Comparison of ENCODE assay signal across 9 mouse cellular contexts in the genomic region with DNA sequence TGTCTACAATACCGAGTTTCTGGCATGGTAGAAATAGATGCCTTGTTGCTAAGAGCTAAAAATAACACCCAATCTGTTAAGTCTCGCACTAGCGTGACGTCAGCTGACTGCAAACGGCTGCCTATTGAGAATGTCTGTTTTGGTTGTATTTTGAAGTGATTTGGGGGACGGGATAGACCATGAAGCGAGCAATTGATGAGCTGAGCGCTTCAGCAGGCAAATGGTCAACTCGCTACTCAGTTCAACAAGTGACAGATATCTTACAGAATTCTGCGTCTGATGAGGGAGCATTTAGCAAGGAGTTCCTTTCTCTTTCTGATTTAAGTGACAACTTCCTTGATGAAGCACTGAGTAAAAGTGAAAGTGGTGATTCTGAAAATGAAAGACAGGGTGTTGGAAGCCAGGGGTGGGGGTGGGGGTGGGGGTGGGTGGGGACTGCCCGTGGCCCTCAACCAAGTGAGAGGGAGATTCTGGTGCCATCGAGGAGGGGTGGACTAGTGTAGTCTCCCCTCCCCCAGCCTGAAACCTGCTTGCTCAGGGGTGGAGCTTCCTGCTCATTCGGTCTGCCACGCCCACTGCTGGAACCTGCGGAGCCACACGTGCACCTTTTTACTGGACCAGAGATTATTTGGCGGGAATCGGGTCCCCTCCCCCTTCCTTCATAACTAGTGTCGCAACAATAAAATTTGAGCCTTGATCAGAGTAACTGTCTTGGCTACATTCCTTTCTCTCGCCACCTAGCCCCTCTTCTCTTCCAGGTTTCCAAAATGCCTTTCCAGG. TPM values are rescaled to one million over a fixed set of nuclear protein-coding genes. Genes with fewer than 3 reads are reported as not detected.
DNase-seq lines count a peak whose midpoint lies in the region; ATAC-seq and TF ChIP-seq lines count a peak whose summit lies in the region.
"Not testable (repeated sequence)": the region's sequence is repeated elsewhere in the genome, so short reads cannot be mapped to it uniquely, and the experiment has no call there.
"Had no signal": no experiment of that assay in that cellular context is flagged by ENCODE, and none has a peak within 500 bp of the region (broad histone marks: within the 10 kb centered on the region; RNA-seq: fewer than 3 reads in every experiment).

No protein-coding gene starts in this region.

- H3K27me3 ChIP-seq in forebrain, embryonic 16.5 days (replicated peaks; ENCODE audit: control insufficient read depth, insufficient read depth, low read length); heart, embryonic 16.5 days (ENCODE audit: control insufficient read depth, insufficient read depth, low read length); kidney, embryonic 15.5 days; liver, embryonic 14.5 days (ENCODE audit: control insufficient read depth, insufficient read depth, low read length); splenic B cell, adult 2 months (ENCODE audit: control insufficient read depth, insufficient read depth, low read length, poor library complexity, severe bottlenecking): not testable (repeated sequence)
- H3K27me3 ChIP-seq in megakaryocyte, embryonic 14.5 days (replicated peaks): peaks cover 16% of the 10 kb centered on the region

- H3K9ac ChIP-seq in forebrain, embryonic 16.5 days (replicated peaks; ENCODE audit: low read depth, low read length); kidney, embryonic 15.5 days; liver, embryonic 14.5 days (replicated peaks): not testable (repeated sequence)
- peak overlapping the region; percentile 64; the same call in 1 of the 2 replicates for H3K9ac ChIP-seq in heart, embryonic 16.5 days (ENCODE audit: low read length)

- H3K36me3 ChIP-seq in forebrain, embryonic 16.5 days (ENCODE audit: control insufficient read depth, insufficient read depth); heart, embryonic 16.5 days (ENCODE audit: control insufficient read depth, insufficient read depth); kidney, embryonic 15.5 days; liver, embryonic 14.5 days (replicated peaks; ENCODE audit: control insufficient read depth, insufficient read depth, low read depth); megakaryocyte, embryonic 14.5 days (replicated peaks; ENCODE audit: low read length); splenic B cell, adult 2 months (ENCODE audit: control insufficient read depth, insufficient read depth, low read length, poor library complexity, severe bottlenecking): not testable (repeated sequence)

- H3K4me1 ChIP-seq in forebrain, embryonic 16.5 days (replicated peaks; ENCODE audit: control insufficient read depth, insufficient read depth, low read length); heart, embryonic 16.5 days (ENCODE audit: control insufficient read depth, insufficient read depth, low read length); kidney, embryonic 15.5 days; liver, embryonic 14.5 days (replicated peaks; ENCODE audit: control insufficient read depth in 2 of 2, insufficient read depth in 2 of 2, low read length in 1 of 2): not testable (repeated sequence)
- peaks cover 13% of the 10 kb centered on the region for H3K4me1 ChIP-seq in megakaryocyte, embryonic 14.5 days

- H3K27ac ChIP-seq in forebrain, embryonic 16.5 days (ENCODE audit: low read length): peak overlapping the region; percentile 35; the same call in 1 of the 2 replicates
- not testable (repeated sequence) for H3K27ac ChIP-seq in heart, embryonic 16.5 days (ENCODE audit: low read length); kidney, embryonic 15.5 days; liver, embryonic 14.5 days

- ATAC-seq in forebrain, embryonic 16.5 days: peak; percentile 95
- ATAC-seq in heart, embryonic 16.5 days (replicated peaks; ENCODE audit: extremely low read depth, insufficient read depth, low FRiP score): peak; percentile 37
- ATAC-seq in kidney, embryonic 15.5 days (replicated peaks; ENCODE audit: low FRiP score); liver, embryonic 14.5 days (ENCODE audit: insufficient read depth): not testable (repeated sequence)

- TF ChIP-seq CTCF in brain, embryonic 14.5 days (IDR thresholded peaks at IDR 0.05; ENCODE audit: borderline replicate concordance, extremely low read depth, insufficient read depth, insufficient read length); liver, embryonic 14.5 days (IDR thresholded peaks at IDR 0.05; ENCODE audit: low read depth): not testable (repeated sequence)

- not testable (repeated sequence) for TF ChIP-seq POLR2A in brain, embryonic 14.5 days (IDR thresholded peaks at IDR 0.05; ENCODE audit: borderline replicate concordance, extremely low read depth, insufficient read depth, insufficient read length, poor library complexity, severe bottlenecking)

- peak; percentile 51 to 61 for DNase-seq in B cell, adult 2 months
- peak; percentile 86 for DNase-seq in brain, embryonic 14.5 days (ENCODE audit: low read depth)
- not testable (repeated sequence) for DNase-seq in liver, embryonic 14.5 days (ENCODE audit: low read depth in 3 of 3, low spot score in 3 of 3)
- peak; percentile 67 for DNase-seq in splenic B cell, adult 2 months (ENCODE audit: low read depth, low spot score)

- H3K4me3 ChIP-seq in forebrain, embryonic 16.5 days (replicated peaks; ENCODE audit: low read length): peak overlapping the region; percentile 23
- H3K4me3 ChIP-seq in heart, embryonic 16.5 days (ENCODE audit: low read length): peak overlapping the region; percentile 57
- peak overlapping the region; percentile 26 for H3K4me3 ChIP-seq in kidney, embryonic 15.5 days (replicated peaks)
- H3K4me3 ChIP-seq in liver, embryonic 14.5 days (ENCODE audit: insufficient read depth in 1 of 2, low read depth in 2 of 2, low read length in 2 of 2): peak overlapping the region; percentile 12 to 38; a peak in 3 of 4 replicates
- peak overlapping the region; percentile 90 for H3K4me3 ChIP-seq in megakaryocyte, embryonic 14.5 days (replicated peaks)

- H3K4me2 ChIP-seq in forebrain, embryonic 16.5 days (ENCODE audit: low read length): peak overlapping the region; percentile 41
- peak overlapping the region; percentile 70 for H3K4me2 ChIP-seq in heart, embryonic 16.5 days (ENCODE audit: low read depth, low read length)
- H3K4me2 ChIP-seq in kidney, embryonic 15.5 days: peak overlapping the region; percentile 52
- peak overlapping the region; percentile 53 for H3K4me2 ChIP-seq in liver, embryonic 14.5 days (ENCODE audit: low read depth)

- H3K9me3 ChIP-seq in forebrain, embryonic 16.5 days (ENCODE audit: control insufficient read depth, low read length); heart, embryonic 16.5 days (replicated peaks; ENCODE audit: control insufficient read depth, low read length); kidney, embryonic 15.5 days (replicated peaks); liver, embryonic 14.5 days (ENCODE audit: control insufficient read depth, low read length); megakaryocyte, embryonic 14.5 days: not testable (repeated sequence)

- 48% methylated on average over 17 of the region's 20 CpGs for WGBS in forebrain, embryonic 16.5 days
- 25% methylated on average over 18 of the region's 20 CpGs for WGBS in heart, embryonic 16.5 days
- 37% methylated on average over 20 of the region's 20 CpGs for WGBS in kidney, embryonic 15.5 days
- WGBS in liver, embryonic 14.5 days (ENCODE audit: insufficient replicate concordance): 22% methylated on average over 18 of the region's 20 CpGs

- not testable (repeated sequence) for TF ChIP-seq EP300 in liver, embryonic 14.5 days (IDR thresholded peaks at IDR 0.05; ENCODE audit: low read depth)

RNA-seq across cellular contexts. Expression of a gene that starts 19.7 kb away (rescaled TPM):
- polyA plus RNA-seq in brain, embryonic 14.5 days (2012; rRNA removed): 0.85 and 1.1 TPM in 2 replicates
- 0.20 and 0.66 TPM in 2 replicates for polyA plus RNA-seq in forebrain, embryonic 16.5 days (2015; fragmentation: Nextera tagmentation; extraction: Ambion mirVana)
- polyA plus RNA-seq in heart, embryonic 16.5 days (2015; fragmentation: Nextera tagmentation; extraction: Ambion mirVana): 0.62 and 1.2 TPM in 2 replicates
- polyA plus RNA-seq in kidney, embryonic 15.5 days (2015; fragmentation: Nextera tagmentation; extraction: Ambion mirVana): not detected in 2 replicates
- polyA plus RNA-seq in liver, embryonic 14.5 days (2012; rRNA removed): not detected in 2 replicates
- not detected in 2 replicates for polyA plus RNA-seq in liver, embryonic 14.5 days (2014; fragmentation: Nextera tagmentation; extraction: Ambion mirVana)
- not detected in 2 replicates for polyA plus RNA-seq in megakaryocyte, embryonic 14.5 days (2012; ENCODE audit: insufficient read depth, low replicate concordance)
- polyA plus RNA-seq: embryonic facial prominence, embryonic 11.5 days had no signal

RNA-seq across cellular contexts. Expression of a gene that starts 21.5 kb away (rescaled TPM):
- polyA plus RNA-seq in brain, embryonic 14.5 days (2012; rRNA removed): 0.86 and 1.1 TPM in 2 replicates
- polyA plus RNA-seq in forebrain, embryonic 16.5 days (2015; fragmentation: Nextera tagmentation; extraction: Ambion mirVana): 0.33 TPM in 1 of 2 replicates, not detected in the other
- polyA plus RNA-seq in heart, embryonic 16.5 days (2015; fragmentation: Nextera tagmentation; extraction: Ambion mirVana): 0.38 and 0.62 TPM in 2 replicates
- not detected in 2 replicates for polyA plus RNA-seq in kidney, embryonic 15.5 days (2015; fragmentation: Nextera tagmentation; extraction: Ambion mirVana)
- 0.02 TPM in 1 of 2 replicates, not detected in the other for polyA plus RNA-seq in liver, embryonic 14.5 days (2012; rRNA removed)
- polyA plus RNA-seq in liver, embryonic 14.5 days (2014; fragmentation: Nextera tagmentation; extraction: Ambion mirVana): not detected in 2 replicates
- polyA plus RNA-seq in megakaryocyte, embryonic 14.5 days (2012; ENCODE audit: insufficient read depth, low replicate concordance): not detected in 2 replicates
- polyA plus RNA-seq: embryonic facial prominence, embryonic 11.5 days had no signal

RNA-seq across cellular contexts. Expression of a gene that starts 25.8 kb away (rescaled TPM):
- 3.0 and 3.8 TPM in 2 replicates for polyA plus RNA-seq in brain, embryonic 14.5 days (2012; rRNA removed)
- 0.51 and 1.4 TPM in 2 replicates for polyA plus RNA-seq in forebrain, embryonic 16.5 days (2015; fragmentation: Nextera tagmentation; extraction: Ambion mirVana)
- 0.87 and 2.0 TPM in 2 replicates for polyA plus RNA-seq in heart, embryonic 16.5 days (2015; fragmentation: Nextera tagmentation; extraction: Ambion mirVana)
- 0.49 and 0.61 TPM in 2 replicates for polyA plus RNA-seq in kidney, embryonic 15.5 days (2015; fragmentation: Nextera tagmentation; extraction: Ambion mirVana)
- polyA plus RNA-seq in liver, embryonic 14.5 days (2012; rRNA removed): 0.06 and 0.13 TPM in 2 replicates
- polyA plus RNA-seq in liver, embryonic 14.5 days (2014; fragmentation: Nextera tagmentation; extraction: Ambion mirVana): not detected in 2 replicates
- polyA plus RNA-seq in megakaryocyte, embryonic 14.5 days (2012; ENCODE audit: insufficient read depth, low replicate concordance): 0.67 TPM in 1 of 2 replicates, not detected in the other

RNA-seq across cellular contexts. Expression of a gene that starts 32.8 kb away (rescaled TPM):
- polyA plus RNA-seq in brain, embryonic 14.5 days (2012; rRNA removed): 25.5 and 30.1 TPM in 2 replicates
- polyA plus RNA-seq in forebrain, embryonic 16.5 days (2015; fragmentation: Nextera tagmentation; extraction: Ambion mirVana): 39.0 and 44.8 TPM in 2 replicates
- 98.0 and 103 TPM in 2 replicates for polyA plus RNA-seq in heart, embryonic 16.5 days (2015; fragmentation: Nextera tagmentation; extraction: Ambion mirVana)
- polyA plus RNA-seq in kidney, embryonic 15.5 days (2015; fragmentation: Nextera tagmentation; extraction: Ambion mirVana): 161 TPM in 2 replicates
- 2.2 and 3.1 TPM in 2 replicates for polyA plus RNA-seq in liver, embryonic 14.5 days (2012; rRNA removed)
- polyA plus RNA-seq in liver, embryonic 14.5 days (2014; fragmentation: Nextera tagmentation; extraction: Ambion mirVana): 6.4 and 6.8 TPM in 2 replicates
- not detected in 2 replicates for polyA plus RNA-seq in megakaryocyte, embryonic 14.5 days (2012; ENCODE audit: insufficient read depth, low replicate concordance)

Comparison
In these comparisons a context has a peak if more than half of its experiments do, and no peak if none do; other contexts are left out.
1. H3K4me3 ChIP-seq: peak in every context shown above with its lines; median percentile 90 in megakaryocyte, embryonic 14.5 days; 57 in heart, embryonic 16.5 days; 26 in kidney, embryonic 15.5 days; 25 in liver, embryonic 14.5 days; 23 in forebrain, embryonic 16.5 days.